Mouse (Mus musculus): Measurements from ENCODE around the gene Swt1. TPM values are rescaled to one million over a fixed set of nuclear protein-coding genes. Genes with fewer than 3 reads are reported as not detected.
"Not testable (repeated sequence)": the region's sequence is repeated elsewhere in the genome, so short reads cannot be mapped to it uniquely, and the experiment has no call there.

Gene Swt1
- polyA plus RNA-seq (2012; rRNA removed): 16.7 and 21.6 TPM in 2 replicates

DNA sequence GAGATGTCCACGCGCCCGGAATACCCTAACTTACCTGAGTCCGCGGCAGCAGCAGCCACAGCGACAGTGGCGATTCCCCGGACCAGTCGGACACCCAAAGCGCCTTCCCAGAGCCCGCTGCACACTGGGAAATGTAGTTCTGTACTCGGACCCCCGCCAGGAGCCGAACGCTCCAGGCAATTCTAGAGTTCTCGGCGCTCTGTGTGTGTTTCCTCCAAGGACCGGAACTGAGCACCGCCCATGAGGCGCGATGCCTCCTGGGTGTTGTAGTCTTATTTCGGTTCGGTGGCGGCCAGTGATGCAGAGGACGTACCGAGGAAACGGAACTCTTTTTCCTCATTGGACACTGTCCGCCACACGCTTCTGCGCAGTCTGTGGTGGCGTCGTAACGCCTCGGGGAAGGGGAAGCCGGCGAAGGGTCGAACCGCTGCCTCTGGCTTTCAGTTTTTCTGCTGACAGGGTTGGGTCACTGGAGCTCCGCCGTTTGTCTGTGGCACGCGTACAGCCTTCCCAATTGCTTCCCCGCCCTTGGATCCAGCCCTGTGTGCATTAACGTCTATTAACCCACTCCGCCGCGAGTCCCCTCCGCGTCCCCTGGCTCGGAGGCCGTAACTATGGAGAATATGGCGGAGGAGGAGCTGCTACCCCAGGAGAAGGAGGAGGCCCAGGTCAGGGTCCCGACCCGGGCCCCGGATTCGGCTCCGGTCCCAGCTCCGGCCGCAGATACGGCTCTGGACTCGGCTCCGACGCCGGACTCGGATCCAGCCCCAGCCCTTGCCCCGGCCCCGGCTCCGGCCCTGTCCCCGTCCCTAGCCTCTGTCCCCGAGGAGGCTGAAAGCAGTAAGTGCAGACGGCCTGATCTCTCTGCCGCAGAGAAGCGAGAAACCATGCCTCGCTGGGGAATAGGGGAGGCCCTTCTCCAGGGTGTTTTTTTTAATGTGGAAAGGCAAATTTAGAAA, at the start of gene Swt1, which contains the start of gene Trmt1l:
Swt1 (minus strand) TSS at position 193 of the 959 bp plus-strand sequence.
Trmt1l (plus strand) TSS at position 280 of the 959 bp plus-strand sequence.
- Histone ChIP-seq H3K4me3 (replicated peaks; ENCODE audit: insufficient read depth, low read depth, low read length) (peak within 1 kb of the TSS; percentile 87), H3K27ac (ENCODE audit: insufficient read depth, low read length) (peak within 1 kb of the TSS; percentile 80), H3K27me3 (ENCODE audit: control insufficient read depth, insufficient read depth, low read length) (no peaks in the 10 kb centered on the region), H3K4me1 (ENCODE audit: control insufficient read depth, insufficient read depth, low read length) (no peaks in the 10 kb centered on the region)
- TF ChIP-seq POLR2A (IDR thresholded peaks at IDR 0.05; ENCODE audit: borderline replicate concordance, insufficient read depth, low read length) (peak; percentile 90), CTCF (IDR thresholded peaks at IDR 0.05; ENCODE audit: borderline replicate concordance, insufficient read depth, low read depth, low read length) (no peak)
- WGBS: under 1% methylated on average over 74 of the region's 74 CpGs
- peak; percentile 99 to 100 for DNase-seq

GRCm38 (mm10) chr1:151472386-151472785, 44.1 kb upstream of the Swt1 start:
- H3K4me3 ChIP-seq (replicated peaks; ENCODE audit: insufficient read depth, low read depth, low read length); DNase-seq; H3K27ac ChIP-seq (ENCODE audit: insufficient read depth, low read length); H3K4me1 ChIP-seq (ENCODE audit: control insufficient read depth, insufficient read depth, low read length); H3K27me3 ChIP-seq (ENCODE audit: control insufficient read depth, insufficient read depth, low read length): not testable (repeated sequence)
- WGBS: 94% methylated on average over 8 of the region's 8 CpGs

DNA sequence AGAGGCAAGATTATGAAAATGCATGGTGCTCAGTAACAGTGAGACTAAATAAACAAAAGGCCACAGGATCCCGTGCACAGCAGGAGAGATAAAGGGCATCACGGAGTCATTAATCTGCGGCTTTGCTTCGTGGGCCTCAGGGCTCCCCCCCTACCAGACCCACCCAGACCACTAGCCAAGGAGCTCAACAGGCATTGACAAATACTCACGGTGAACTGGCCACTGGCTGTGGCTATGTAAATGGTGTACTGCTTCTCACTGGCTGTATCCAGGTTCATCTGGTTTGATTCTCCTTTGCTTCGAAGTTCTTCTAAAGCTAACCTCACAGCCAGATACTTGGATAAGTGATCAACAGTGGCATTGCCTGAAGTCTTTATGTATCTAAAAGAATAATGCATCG, 43.2 kb upstream of the Swt1 start:
- no peaks in the 10 kb centered on the region for H3K27me3 ChIP-seq (ENCODE audit: control insufficient read depth, insufficient read depth, low read length)
- 56% methylated on average over 7 of the region's 7 CpGs for WGBS
- TF ChIP-seq CTCF (IDR thresholded peaks at IDR 0.05; ENCODE audit: borderline replicate concordance, insufficient read depth, low read depth, low read length) (no peak), POLR2A (IDR thresholded peaks at IDR 0.05; ENCODE audit: borderline replicate concordance, insufficient read depth, low read length) (no peak)
- H3K4me1 ChIP-seq (ENCODE audit: control insufficient read depth, insufficient read depth, low read length): no peaks in the 10 kb centered on the region
- no peak overlapping the region for H3K4me3 ChIP-seq (replicated peaks; ENCODE audit: insufficient read depth, low read depth, low read length)
- DNase-seq: no peak
- H3K27ac ChIP-seq (ENCODE audit: insufficient read depth, low read length): no peak overlapping the region

- TF ChIP-seq CTCF (IDR thresholded peaks at IDR 0.05; ENCODE audit: borderline replicate concordance, insufficient read depth, low read depth, low read length) (no peak), POLR2A (IDR thresholded peaks at IDR 0.05; ENCODE audit: borderline replicate concordance, insufficient read depth, low read length) (no peak)
- no peaks in the 10 kb centered on the region for H3K4me1 ChIP-seq (ENCODE audit: control insufficient read depth, insufficient read depth, low read length)
- no peak overlapping the region for H3K4me3 ChIP-seq (replicated peaks; ENCODE audit: insufficient read depth, low read depth, low read length)
- WGBS: 39% methylated on average over 4 of the region's 4 CpGs
- no peaks in the 10 kb centered on the region for H3K27me3 ChIP-seq (ENCODE audit: control insufficient read depth, insufficient read depth, low read length)
- no peak for DNase-seq
- no peak overlapping the region for H3K27ac ChIP-seq (ENCODE audit: insufficient read depth, low read length)
Observed at GRCm38 (mm10) chr1:151466571-151466970, 38.3 kb upstream of the Swt1 start.

GRCm38 (mm10) chr1:151464914-151465313, 36.7 kb upstream of the Swt1 start:
- Histone ChIP-seq H3K27me3 (ENCODE audit: control insufficient read depth, insufficient read depth, low read length) (no peaks in the 10 kb centered on the region), H3K27ac (ENCODE audit: insufficient read depth, low read length) (no peak overlapping the region), H3K4me3 (replicated peaks; ENCODE audit: insufficient read depth, low read depth, low read length) (no peak overlapping the region), H3K4me1 (ENCODE audit: control insufficient read depth, insufficient read depth, low read length) (no peaks in the 10 kb centered on the region)
- no peak for DNase-seq
- no peak for TF ChIP-seq POLR2A (IDR thresholded peaks at IDR 0.05; ENCODE audit: borderline replicate concordance, insufficient read depth, low read length)
- TF ChIP-seq CTCF (IDR thresholded peaks at IDR 0.05; ENCODE audit: borderline replicate concordance, insufficient read depth, low read depth, low read length): no peak
- 55% methylated on average over 4 of the region's 4 CpGs for WGBS

- Histone ChIP-seq H3K4me3 (replicated peaks; ENCODE audit: insufficient read depth, low read depth, low read length) (no peak overlapping the region), H3K27ac (ENCODE audit: insufficient read depth, low read length) (no peak overlapping the region), H3K27me3 (ENCODE audit: control insufficient read depth, insufficient read depth, low read length) (no peaks in the 10 kb centered on the region), H3K4me1 (ENCODE audit: control insufficient read depth, insufficient read depth, low read length) (no peaks in the 10 kb centered on the region)
- 78% methylated on average over 9 of the region's 9 CpGs for WGBS
- no peak for DNase-seq
- TF ChIP-seq CTCF (IDR thresholded peaks at IDR 0.05; ENCODE audit: borderline replicate concordance, insufficient read depth, low read depth, low read length) (no peak), POLR2A (IDR thresholded peaks at IDR 0.05; ENCODE audit: borderline replicate concordance, insufficient read depth, low read length) (no peak)
Observed at GRCm38 (mm10) chr1:151461265-151461664, 33.0 kb upstream of the Swt1 start.

GRCm38 (mm10) chr1:151457087-151457486, 28.8 kb upstream of the Swt1 start:
- DNase-seq: no peak
- TF ChIP-seq POLR2A (IDR thresholded peaks at IDR 0.05; ENCODE audit: borderline replicate concordance, insufficient read depth, low read length) (no peak), CTCF (IDR thresholded peaks at IDR 0.05; ENCODE audit: borderline replicate concordance, insufficient read depth, low read depth, low read length) (no peak)
- Histone ChIP-seq H3K27ac (ENCODE audit: insufficient read depth, low read length) (no peak overlapping the region), H3K4me3 (replicated peaks; ENCODE audit: insufficient read depth, low read depth, low read length) (no peak overlapping the region), H3K27me3 (ENCODE audit: control insufficient read depth, insufficient read depth, low read length) (no peaks in the 10 kb centered on the region), H3K4me1 (ENCODE audit: control insufficient read depth, insufficient read depth, low read length) (no peaks in the 10 kb centered on the region)
- WGBS: 89% methylated on average over 5 of the region's 5 CpGs

GRCm38 (mm10) chr1:151451946-151452345, 23.7 kb upstream of the Swt1 start:
- Histone ChIP-seq H3K27ac (ENCODE audit: insufficient read depth, low read length) (no peak overlapping the region), H3K27me3 (ENCODE audit: control insufficient read depth, insufficient read depth, low read length) (no peaks in the 10 kb centered on the region), H3K4me1 (ENCODE audit: control insufficient read depth, insufficient read depth, low read length) (no peaks in the 10 kb centered on the region), H3K4me3 (replicated peaks; ENCODE audit: insufficient read depth, low read depth, low read length) (no peak overlapping the region)
- 95% methylated on average over 11 of the region's 11 CpGs for WGBS
- no peak for DNase-seq
- TF ChIP-seq CTCF (IDR thresholded peaks at IDR 0.05; ENCODE audit: borderline replicate concordance, insufficient read depth, low read depth, low read length) (no peak), POLR2A (IDR thresholded peaks at IDR 0.05; ENCODE audit: borderline replicate concordance, insufficient read depth, low read length) (no peak)

All from cerebellum, adult 2 months (tissue).